Mouse (Mus musculus): Measurements from ENCODE around the gene Olfr61. TPM values are rescaled to one million over a fixed set of nuclear protein-coding genes. Genes with fewer than 3 reads are reported as not detected.
A peak's percentile ranks its signal among the peaks of the same experiment; 100 is the strongest.
"Not testable (repeated sequence)": the region's sequence is repeated elsewhere in the genome, so short reads cannot be mapped to it uniquely, and the experiment has no call there.

Gene Olfr61
- polyA plus RNA-seq (2012; rRNA removed), result not detected in 2 replicates

- WGBS, result 84% methylated on average over 3 of the region's 3 CpGs
- not testable (repeated sequence) for DNase-seq
Measured at GRCm38 (mm10) chr7:140628670-140629069, at the start of gene Olfr61. Gene Olfr61 (plus strand): TSS chr7:140628970.

GRCm38 (mm10) chr7:140600969-140601368 lies 27.8 kb upstream of the Olfr61 start, which contains the start of gene Olfr46:
Gene Olfr46 (plus strand): TSS chr7:140601269.
- H3K4me1 ChIP-seq (ENCODE audit: control insufficient read depth, insufficient read depth, low read length); DNase-seq; H3K27ac ChIP-seq (ENCODE audit: insufficient read depth, low read depth, low read length); H3K4me3 ChIP-seq (ENCODE audit: insufficient read depth, low read depth, low read length); H3K27me3 ChIP-seq (replicated peaks; ENCODE audit: control insufficient read depth, insufficient read depth, low read length); H3K36me3 ChIP-seq (ENCODE audit: control insufficient read depth, insufficient read depth, low read length): not testable (repeated sequence)
- WGBS, result 78% methylated on average over 2 of the region's 2 CpGs

More at GRCm38 (mm10) chr7:140628670-140629069, at the start of gene Olfr61:
- not testable (repeated sequence) for H3K4me3 ChIP-seq (ENCODE audit: insufficient read depth, low read depth, low read length); H3K27me3 ChIP-seq (replicated peaks; ENCODE audit: control insufficient read depth, insufficient read depth, low read length); H3K36me3 ChIP-seq (ENCODE audit: control insufficient read depth, insufficient read depth, low read length); H3K4me1 ChIP-seq (ENCODE audit: control insufficient read depth, insufficient read depth, low read length); H3K27ac ChIP-seq (ENCODE audit: insufficient read depth, low read depth, low read length)

- no peaks in the 10 kb centered on the region for H3K4me1 ChIP-seq (ENCODE audit: control insufficient read depth, insufficient read depth, low read length)
- TF ChIP-seq CTCF (conservative IDR thresholded peaks at IDR 0.05; ENCODE audit: insufficient read depth, insufficient read length, low read depth, low read length) (no peak), POLR2A (IDR thresholded peaks at IDR 0.05; ENCODE audit: low read depth, low read length) (no peak)
- no peak overlapping the region for H3K27ac ChIP-seq (ENCODE audit: insufficient read depth, low read depth, low read length)
- H3K27me3 ChIP-seq (replicated peaks; ENCODE audit: control insufficient read depth, insufficient read depth, low read length), result no peaks in the 10 kb centered on the region
- WGBS, result 73% methylated on average over 1 of the region's 1 CpGs
- H3K36me3 ChIP-seq (ENCODE audit: control insufficient read depth, insufficient read depth, low read length), result no peaks in the 10 kb centered on the region
- DNase-seq, result no peak
- H3K4me3 ChIP-seq (ENCODE audit: insufficient read depth, low read depth, low read length), result no peak overlapping the region
Measured at GRCm38 (mm10) chr7:140630559-140630958, 1.8 kb downstream of the Olfr61 start.

- no peak within 1 kb of the TSS for H3K27ac ChIP-seq (ENCODE audit: insufficient read depth, low read depth, low read length)
- 83% methylated on average over 1 of the region's 1 CpGs for WGBS
- no peak for DNase-seq
Measured at GRCm38 (mm10) chr7:140646152-140646551, 17.4 kb downstream of the Olfr61 start, which contains the start of gene Olfr53. Gene Olfr53 (plus strand): TSS chr7:140646452.

GRCm38 (mm10) chr7:140659630-140660029 lies 30.9 kb downstream of the Olfr61 start, which contains the start of gene Olfr539:
Gene Olfr539 (plus strand): TSS chr7:140659930.
- Histone ChIP-seq H3K4me3 (ENCODE audit: insufficient read depth, low read depth, low read length) (no peak within 1 kb of the TSS), H3K4me1 (ENCODE audit: control insufficient read depth, insufficient read depth, low read length) (no peaks in the 10 kb centered on the region), H3K27me3 (replicated peaks; ENCODE audit: control insufficient read depth, insufficient read depth, low read length) (no peaks in the 10 kb centered on the region), H3K27ac (ENCODE audit: insufficient read depth, low read depth, low read length) (no peak within 1 kb of the TSS), H3K36me3 (ENCODE audit: control insufficient read depth, insufficient read depth, low read length) (no peaks in the 10 kb centered on the region)
- 70% methylated on average over 4 of the region's 4 CpGs for WGBS
- DNase-seq, result no peak
- TF ChIP-seq POLR2A (IDR thresholded peaks at IDR 0.05; ENCODE audit: low read depth, low read length) (no peak), CTCF (conservative IDR thresholded peaks at IDR 0.05; ENCODE audit: insufficient read depth, insufficient read length, low read depth, low read length) (no peak)

More at GRCm38 (mm10) chr7:140646152-140646551, 17.4 kb downstream of the Olfr61 start, which contains the start of gene Olfr53:
- H3K36me3 ChIP-seq (ENCODE audit: control insufficient read depth, insufficient read depth, low read length), result no peaks in the 10 kb centered on the region
- H3K4me1 ChIP-seq (ENCODE audit: control insufficient read depth, insufficient read depth, low read length), result no peaks in the 10 kb centered on the region
- no peak within 1 kb of the TSS for H3K4me3 ChIP-seq (ENCODE audit: insufficient read depth, low read depth, low read length)
- TF ChIP-seq CTCF (conservative IDR thresholded peaks at IDR 0.05; ENCODE audit: insufficient read depth, insufficient read length, low read depth, low read length), result no peak
- TF ChIP-seq POLR2A (IDR thresholded peaks at IDR 0.05; ENCODE audit: low read depth, low read length), result no peak
- no peaks in the 10 kb centered on the region for H3K27me3 ChIP-seq (replicated peaks; ENCODE audit: control insufficient read depth, insufficient read depth, low read length)

- not testable (repeated sequence) for DNase-seq; H3K36me3 ChIP-seq (ENCODE audit: control insufficient read depth, insufficient read depth, low read length); H3K4me3 ChIP-seq (ENCODE audit: insufficient read depth, low read depth, low read length); H3K4me1 ChIP-seq (ENCODE audit: control insufficient read depth, insufficient read depth, low read length); H3K27ac ChIP-seq (ENCODE audit: insufficient read depth, low read depth, low read length); H3K27me3 ChIP-seq (replicated peaks; ENCODE audit: control insufficient read depth, insufficient read depth, low read length)
- WGBS, result 81% methylated on average over 3 of the region's 3 CpGs
Measured at GRCm38 (mm10) chr7:140670693-140671092, 41.9 kb downstream of the Olfr61 start.

- DNase-seq, result no peak
- Histone ChIP-seq H3K27me3 (replicated peaks; ENCODE audit: control insufficient read depth, insufficient read depth, low read length) (peaks cover 1% of the 10 kb centered on the region; the same call in 1 of the 2 replicates), H3K27ac (ENCODE audit: insufficient read depth, low read depth, low read length) (no peak overlapping the region), H3K36me3 (ENCODE audit: control insufficient read depth, insufficient read depth, low read length) (no peaks in the 10 kb centered on the region), H3K4me1 (ENCODE audit: control insufficient read depth, insufficient read depth, low read length) (no peaks in the 10 kb centered on the region), H3K4me3 (ENCODE audit: insufficient read depth, low read depth, low read length) (no peak overlapping the region)
- under 1% methylated on average over 6 of the region's 6 CpGs for WGBS
- TF ChIP-seq CTCF (conservative IDR thresholded peaks at IDR 0.05; ENCODE audit: insufficient read depth, insufficient read length, low read depth, low read length), result no peak
- no peak for TF ChIP-seq POLR2A (IDR thresholded peaks at IDR 0.05; ENCODE audit: low read depth, low read length)
Measured at GRCm38 (mm10) chr7:140675863-140676262, 47.1 kb downstream of the Olfr61 start.

- WGBS, result 72% methylated on average over 4 of the region's 4 CpGs
- not testable (repeated sequence) for H3K27me3 ChIP-seq (replicated peaks; ENCODE audit: control insufficient read depth, insufficient read depth, low read length); H3K27ac ChIP-seq (ENCODE audit: insufficient read depth, low read depth, low read length); H3K4me1 ChIP-seq (ENCODE audit: control insufficient read depth, insufficient read depth, low read length); H3K4me3 ChIP-seq (ENCODE audit: insufficient read depth, low read depth, low read length); H3K36me3 ChIP-seq (ENCODE audit: control insufficient read depth, insufficient read depth, low read length)
- DNase-seq, result peak; percentile 9
Measured at GRCm38 (mm10) chr7:140679591-140679990, 50.8 kb downstream of the Olfr61 start.

All from kidney, adult 2 months (tissue).